Mouse (Mus musculus): Measurements from ENCODE around the gene Gsc2.

Gene Gsc2

GRCm38 (mm10) chr16:17922163-17922538 lies 7.3 kb upstream of the Gsc2 start:
- peak; percentile 74 for DNase-seq (ENCODE audit: low spot score)

- peak; percentile 97 for DNase-seq (ENCODE audit: low spot score)
These were observed 6.7 kb upstream of the Gsc2 start for GRCm38 (mm10) chr16:17921325-17922162.

- DNase-seq (ENCODE audit: low spot score), result no peak
These were observed 5.7 kb upstream of the Gsc2 start for GRCm38 (mm10) chr16:17920586-17920985.

GRCm38 (mm10) chr16:17911052-17911595 lies 3.7 kb downstream of the Gsc2 start, which contains the start of gene Ess2:
TSS of gene Ess2 (minus strand) at chr16:17911348.
- DNase-seq (ENCODE audit: low spot score), result peak; percentile 84

- DNase-seq (ENCODE audit: low spot score), result no peak
These were observed 16.4 kb downstream of the Gsc2 start, which contains the start of the genes Dgcr2 and Tssk2 for GRCm38 (mm10) chr16:17898462-17898861. TSS of gene Dgcr2 (minus strand) at chr16:17898562. TSS of gene Tssk2 (plus strand) at chr16:17898637.

- DNase-seq (ENCODE audit: low spot score), result no peak
These were observed 18.8 kb downstream of the Gsc2 start for GRCm38 (mm10) chr16:17896091-17896490.

- DNase-seq (ENCODE audit: low spot score), result no peak
These were observed 20.9 kb downstream of the Gsc2 start, which contains the start of gene Tssk1 for GRCm38 (mm10) chr16:17893923-17894322. TSS of gene Tssk1 (plus strand) at chr16:17894223.

- DNase-seq (ENCODE audit: low spot score), result no peak
These were observed 22.3 kb downstream of the Gsc2 start for GRCm38 (mm10) chr16:17892606-17893005.

GRCm38 (mm10) chr16:17891567-17891959 lies 23.3 kb downstream of the Gsc2 start, which contains the start of gene Gm20518:
TSS of gene Gm20518 (minus strand) at chr16:17891671.
- peak; percentile 100 for DNase-seq (ENCODE audit: low spot score)

- DNase-seq (ENCODE audit: low spot score), result peak; percentile 90
These were observed 23.8 kb downstream of the Gsc2 start for GRCm38 (mm10) chr16:17890917-17891566.

GRCm38 (mm10) chr16:17890342-17890727 lies 24.5 kb downstream of the Gsc2 start:
- DNase-seq (ENCODE audit: low spot score), result no peak

GRCm38 (mm10) chr16:17889689-17890341 lies 25.0 kb downstream of the Gsc2 start:
- DNase-seq (ENCODE audit: low spot score), result no peak

- DNase-seq (ENCODE audit: low spot score), result no peak
These were observed 30.7 kb downstream of the Gsc2 start for GRCm38 (mm10) chr16:17884116-17884515.

- no peak for DNase-seq (ENCODE audit: low spot score)
These were observed 32.7 kb downstream of the Gsc2 start for GRCm38 (mm10) chr16:17882196-17882595.

GRCm38 (mm10) chr16:17879571-17879970 lies 35.3 kb downstream of the Gsc2 start:
- no peak for DNase-seq (ENCODE audit: low spot score)

GRCm38 (mm10) chr16:17876096-17876495 lies 38.8 kb downstream of the Gsc2 start:
- DNase-seq (ENCODE audit: low spot score), result no peak

- no peak for DNase-seq (ENCODE audit: low spot score)
These were observed 39.7 kb downstream of the Gsc2 start for GRCm38 (mm10) chr16:17875174-17875573.

- no peak for DNase-seq (ENCODE audit: low spot score)
These were observed 41.9 kb downstream of the Gsc2 start for GRCm38 (mm10) chr16:17872995-17873394.

- DNase-seq (ENCODE audit: low spot score), result no peak
These were observed 43.6 kb downstream of the Gsc2 start for GRCm38 (mm10) chr16:17871248-17871647.

- no peak for DNase-seq (ENCODE audit: low spot score)
These were observed 49.1 kb downstream of the Gsc2 start for GRCm38 (mm10) chr16:17865770-17866169.

GRCm38 (mm10) chr16:17865293-17865692 lies 49.6 kb downstream of the Gsc2 start:
- no peak for DNase-seq (ENCODE audit: low spot score)

Data from testis, postnatal 10 days (tissue).